Mouse (Mus musculus) frontal cortex, adult (tissue): ENCODE results near the gene Olfr248.
"Not testable (repeated sequence)": the region's sequence is repeated elsewhere in the genome, so short reads cannot be mapped to it uniquely, and the experiment has no call there.

Experiments
- ATAC-seq: cut with Nextera tagmentation; 2 replicates; pipeline ENCODE4 v1.9.2; 2017; ENCODE audit warnings: mild to moderate bottlenecking, moderate library complexity, mixed read lengths; ENCODE audit not compliant: low TSS enrichment

Gene Olfr248

GRCm38 (mm10) chr1:174390746-174391145 is at the start of gene Olfr248:
TSS of gene Olfr248 (plus strand) at chr1:174391046.
- no peak for ATAC-seq

- ATAC-seq, result not testable (repeated sequence)
Observed at GRCm38 (mm10) chr1:174353636-174354035, 37.2 kb upstream of the Olfr248 start.

- no peak for ATAC-seq
Observed at GRCm38 (mm10) chr1:174354640-174355039, 36.2 kb upstream of the Olfr248 start.

GRCm38 (mm10) chr1:174364882-174365451 is 25.9 kb upstream of the Olfr248 start, which contains the start of gene Olfr417:
TSS of gene Olfr417 (plus strand) at chr1:174365122.
- ATAC-seq, result no peak

GRCm38 (mm10) chr1:174373799-174374198 is 17.0 kb upstream of the Olfr248 start:
- no peak for ATAC-seq

GRCm38 (mm10) chr1:174422959-174423358 is 32.1 kb downstream of the Olfr248 start:
- ATAC-seq, result no peak

DNA sequence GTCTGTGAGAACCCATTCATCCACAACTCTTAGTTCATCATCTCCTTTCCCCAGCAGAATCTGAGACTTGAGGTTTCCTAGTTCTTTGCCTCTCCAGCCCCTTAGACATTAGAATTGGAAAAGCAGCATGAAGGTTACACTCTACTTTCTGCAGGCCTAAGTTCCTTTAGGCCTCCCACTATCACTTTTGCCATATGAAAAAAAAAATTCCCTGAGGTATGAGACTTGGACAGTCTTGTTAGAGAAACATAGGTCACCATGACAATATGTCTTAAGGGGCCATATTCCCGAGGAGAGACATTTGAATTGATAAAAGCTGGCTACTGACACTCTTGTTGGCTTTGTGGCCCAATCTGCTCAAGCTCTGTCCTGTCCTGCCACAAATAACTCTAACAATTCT is 32.9 kb downstream of the Olfr248 start, which contains the start of gene Olfr414:
TSS of gene Olfr414 (plus strand) at position 301 of the 400 bp plus-strand sequence.
- no peak for ATAC-seq

- ATAC-seq, result no peak
Observed at GRCm38 (mm10) chr1:174426180-174426986, 35.5 kb downstream of the Olfr248 start.

DNA sequence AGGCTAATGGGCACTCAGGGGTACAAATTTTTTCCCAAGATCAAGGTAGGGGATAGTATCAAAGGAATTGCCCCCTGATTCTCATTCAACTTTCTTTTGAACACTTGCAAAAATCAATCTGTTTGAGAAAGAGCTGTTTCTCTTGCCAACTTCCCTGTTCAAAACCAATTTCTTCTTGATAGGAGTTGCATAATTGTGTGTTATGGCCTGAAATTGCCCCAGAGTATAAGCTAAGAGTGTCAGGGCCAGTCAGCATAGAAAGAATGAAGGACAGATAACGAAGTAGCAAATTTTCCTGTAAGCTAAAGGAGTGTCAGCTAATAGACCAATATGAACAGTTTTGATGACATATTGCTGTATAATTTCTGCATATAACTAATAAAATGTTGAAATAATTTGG is 36.6 kb downstream of the Olfr248 start:
- ATAC-seq, result no peak

- ATAC-seq, result no peak
Observed at GRCm38 (mm10) chr1:174428407-174428806, 37.6 kb downstream of the Olfr248 start.

- no peak for ATAC-seq
Observed at GRCm38 (mm10) chr1:174434121-174434520, 43.3 kb downstream of the Olfr248 start.
